Mouse (Mus musculus) G1E (cell line): ENCODE data around the gene Adgrb3.

ENCODE experiments used
- CTCF ChIP-seq: IDR thresholded peaks from 2 replicates; pipeline ENCODE4 v1.5.1; 2012; ENCODE audit warnings: low read depth, low read length, inconsistent platforms, mixed read lengths
- GATA2 ChIP-seq: IDR thresholded peaks from 2 replicates; pipeline ENCODE4 v1.6.1; 2012; ENCODE audit warnings: low read depth, low read length, inconsistent platforms, borderline replicate concordance
- TAL1 ChIP-seq: conservative IDR thresholded peaks from 2 replicates; pipeline ENCODE4 v1.6.1; 2012; ENCODE audit warnings: low read depth, low read length, inconsistent platforms, mixed read lengths

- no peak for TF ChIP-seq CTCF
- no peak for TF ChIP-seq GATA2
- TF ChIP-seq TAL1, result no peak
Measured at GRCm38 (mm10) chr1:25310066-25310465, 519.4 kb downstream of the Adgrb3 start.
